In genomic region chr15:53400554-53400846, GRCm38 (mm10) we compare ENCODE assay signal across 26 mouse cellular contexts.
DNase-seq lines count a peak whose midpoint lies in the region; ATAC-seq and TF ChIP-seq lines count a peak whose summit lies in the region.
"Had no signal": no experiment of that assay in that cellular context is flagged by ENCODE, and none has a peak within 500 bp of the region (broad histone marks: within the 10 kb centered on the region; RNA-seq: fewer than 3 reads in every experiment).

No protein-coding gene starts in this region.

- TF ChIP-seq POLR2A in thymus, adult 2 months (IDR thresholded peaks at IDR 0.05; ENCODE audit: control insufficient read depth, extremely low read depth, insufficient read depth, low read length, poor library complexity) = no peak

- no peaks in the 10 kb centered on the region for H3K27me3 ChIP-seq in heart, embryonic 13.5 days (replicated peaks)
- H3K27me3 ChIP-seq in megakaryocyte, embryonic 14.5 days (replicated peaks) = no peaks in the 10 kb centered on the region
- H3K27me3 ChIP-seq in thymus, adult 2 months (ENCODE audit: control insufficient read depth, insufficient read depth, low read length) = no peaks in the 10 kb centered on the region
- H3K27me3 ChIP-seq: embryonic facial prominence, embryonic 13.5 days; forebrain, embryonic 12.5 days; forebrain, embryonic 15.5 days; hindbrain, embryonic 12.5 days; hindbrain, embryonic 15.5 days; intestine, embryonic 15.5 days had no signal

- no peak overlapping the region for H3K4me3 ChIP-seq in heart, embryonic 13.5 days
- H3K4me3 ChIP-seq in megakaryocyte, embryonic 14.5 days (replicated peaks) = peak overlapping the region; percentile 50
- H3K4me3 ChIP-seq in macrophage (ENCODE audit: inconsistent target) = peak overlapping the region; percentile 29
- H3K4me3 ChIP-seq in thymus, adult 2 months (ENCODE audit: control insufficient read depth, insufficient read depth, low read length) = no peak overlapping the region
- H3K4me3 ChIP-seq: embryonic facial prominence, embryonic 10.5 days; embryonic facial prominence, embryonic 13.5 days; erythroblast, embryonic 14.5 days; forebrain, embryonic 12.5 days; forebrain, embryonic 15.5 days; gastrocnemius, adult 2 months; heart, embryonic 10.5 days; hindbrain, embryonic 12.5 days; hindbrain, embryonic 15.5 days; intestine, embryonic 15.5 days had no signal

- no peaks in the 10 kb centered on the region for H3K36me3 ChIP-seq in heart, embryonic 13.5 days
- no peaks in the 10 kb centered on the region for H3K36me3 ChIP-seq in megakaryocyte, embryonic 14.5 days (replicated peaks; ENCODE audit: low read length)
- H3K36me3 ChIP-seq in macrophage (ENCODE audit: inconsistent target) = no peaks in the 10 kb centered on the region
- H3K36me3 ChIP-seq in thymus, adult 2 months (ENCODE audit: control insufficient read depth, insufficient read depth, low read length) = no peaks in the 10 kb centered on the region
- H3K36me3 ChIP-seq: embryonic facial prominence, embryonic 10.5 days; embryonic facial prominence, embryonic 13.5 days; forebrain, embryonic 12.5 days; forebrain, embryonic 15.5 days; heart, embryonic 10.5 days; hindbrain, embryonic 12.5 days; hindbrain, embryonic 15.5 days; intestine, embryonic 15.5 days had no signal

- no peak overlapping the region; the same call in 1 of the 2 replicates for H3K4me2 ChIP-seq in heart, embryonic 13.5 days
- H3K4me2 ChIP-seq: embryonic facial prominence, embryonic 13.5 days; forebrain, embryonic 12.5 days; forebrain, embryonic 15.5 days; hindbrain, embryonic 12.5 days; hindbrain, embryonic 15.5 days; intestine, embryonic 15.5 days had no signal

- no peaks in the 10 kb centered on the region for H3K79me2 ChIP-seq in macrophage (ENCODE audit: inconsistent target)

- 63% methylated on average over 2 of the region's 3 CpGs for WGBS in heart, embryonic 13.5 days
- 7% methylated on average over 2 of the region's 3 CpGs for WGBS in macrophage (ENCODE audit: missing documents)
- 2% methylated on average over 2 of the region's 3 CpGs for WGBS in thymus, adult 2 months

- H3K9ac ChIP-seq in heart, embryonic 13.5 days = no peak overlapping the region
- H3K9ac ChIP-seq: embryonic facial prominence, embryonic 13.5 days; forebrain, embryonic 12.5 days; forebrain, embryonic 15.5 days; hindbrain, embryonic 12.5 days; hindbrain, embryonic 15.5 days; intestine, embryonic 15.5 days had no signal

- no peak for ATAC-seq in heart, embryonic 13.5 days (ENCODE audit: extremely low read depth, insufficient number of reproducible peaks, low FRiP score, low TSS enrichment)
- no peak for ATAC-seq in megakaryocyte, adult 5-6 weeks (ENCODE audit: poor library complexity, severe bottlenecking)
- ATAC-seq: forebrain, embryonic 15.5 days; intestine, embryonic 15.5 days had no signal

- no peak for TF ChIP-seq CTCF in thymus, adult 2 months (IDR thresholded peaks at IDR 0.05; ENCODE audit: borderline replicate concordance, control insufficient read depth, extremely low read depth, insufficient read depth, low read length, poor library complexity)

- intact Hi-C loops in heart, postnatal 14 days (cut with DNase I) = no loop called here

- H3K27ac ChIP-seq in heart, embryonic 13.5 days (replicated peaks) = 0 out of 2 replicates have a peak overlapping the region, but pooled peaks have one; percentile 13
- H3K27ac ChIP-seq in macrophage = peak overlapping the region; percentile 92
- H3K27ac ChIP-seq in thymus, adult 2 months (ENCODE audit: control insufficient read depth, insufficient read depth, low read length) = no peak overlapping the region
- H3K27ac ChIP-seq: embryonic facial prominence, embryonic 10.5 days; embryonic facial prominence, embryonic 13.5 days; forebrain, embryonic 12.5 days; forebrain, embryonic 15.5 days; heart, embryonic 10.5 days; hindbrain, embryonic 12.5 days; hindbrain, embryonic 15.5 days had no signal

- no peak for DNase-seq in heart, postnatal 14 days
- no peak for DNase-seq in lung, postnatal 36 days
- DNase-seq in cerebellum, postnatal 14 days = no peak
- DNase-seq in thymus, adult 2 months = no peak
- DNase-seq: adrenal gland, adult 2 months; adrenal gland, postnatal 14 days; cerebellum, adult 11-12 months; cerebellum, adult 9-10 months; cerebellum, postnatal 36 days; embryo, embryonic 11 days; gastrocnemius, adult 2 months; gastrocnemius, postnatal 14 days; kidney, adult 11 months had no signal

- H3K4me1 ChIP-seq in heart, embryonic 13.5 days = no peaks in the 10 kb centered on the region
- H3K4me1 ChIP-seq in megakaryocyte, embryonic 14.5 days = no peaks in the 10 kb centered on the region
- H3K4me1 ChIP-seq in thymus, adult 2 months (replicated peaks; ENCODE audit: control insufficient read depth, insufficient read depth, low read length) = no peaks in the 10 kb centered on the region
- H3K4me1 ChIP-seq: embryonic facial prominence, embryonic 10.5 days; embryonic facial prominence, embryonic 13.5 days; forebrain, embryonic 12.5 days; forebrain, embryonic 15.5 days; heart, embryonic 10.5 days; hindbrain, embryonic 12.5 days; hindbrain, embryonic 15.5 days; intestine, embryonic 15.5 days had no signal

- no peaks in the 10 kb centered on the region for H3K9me3 ChIP-seq in heart, embryonic 13.5 days
- no peaks in the 10 kb centered on the region for H3K9me3 ChIP-seq in megakaryocyte, embryonic 14.5 days
- H3K9me3 ChIP-seq: embryonic facial prominence, embryonic 10.5 days; embryonic facial prominence, embryonic 13.5 days; forebrain, embryonic 12.5 days; forebrain, embryonic 15.5 days; heart, embryonic 10.5 days; hindbrain, embryonic 12.5 days; hindbrain, embryonic 15.5 days; intestine, embryonic 15.5 days had no signal

Comparison
In these comparisons a context has a peak if more than half of its experiments do, and no peak if none do; other contexts are left out.
1. H3K4me3 ChIP-seq: peak in megakaryocyte, embryonic 14.5 days (single experiment) and macrophage (single experiment); none in heart, embryonic 13.5 days (single experiment) and thymus, adult 2 months (single experiment).